Mouse (Mus musculus) liver, embryonic 14.5 days (tissue): ENCODE measurements around the gene Alg12. TPM values are rescaled to one million over a fixed set of nuclear protein-coding genes. Genes with fewer than 3 reads are reported as not detected.
A peak's percentile ranks its signal among the peaks of the same experiment; 100 is the strongest.

Experiments
- ATAC-seq: fragments of 200-750 bp; cut with Nextera tagmentation; 2 replicates; pipeline ENCODE4 v1.8.0; 2017; ENCODE audit warnings: moderate number of reproducible peaks, mild to moderate bottlenecking, moderate library complexity; ENCODE audit not compliant: insufficient read depth
- DNase-seq, 3 experiments: peaks; one replicate each; pipeline ENCODE4 v3.0.0-alpha.2; 2012 to 2013; ENCODE audit warnings: low read depth in 3 of 3, low spot score in 3 of 3
- H3K27ac ChIP-seq: fragments of 300-500 bp; sonication (generic); 2 replicates; pipeline ENCODE4 v1.5.1; 2014; ENCODE audit warnings: moderate library complexity, mild to moderate bottlenecking, control low read depth, inconsistent platforms
- H3K27me3 ChIP-seq: fragments of 300-500 bp; sonication (generic); 2 replicates; pipeline ENCODE4 v1.6.1; 2014; ENCODE audit warnings: mild to moderate bottlenecking, low read length, moderate library complexity; ENCODE audit not compliant: control insufficient read depth, insufficient read depth
- H3K36me3 ChIP-seq: fragments of 300-500 bp; sonication (generic); replicated peaks from 2 replicates; pipeline ENCODE4 v1.6.1; 2014; ENCODE audit warnings: low read depth; ENCODE audit not compliant: control insufficient read depth, insufficient read depth
- H3K4me1 ChIP-seq, 2 experiments: fragments of 200-500 bp in 1 of 2; fragments of 300-500 bp in 1 of 2; sonication (generic) in 1 of 2; replicated peaks; 2 replicates each; pipeline ENCODE4 v1.6.1; 2012 to 2014; ENCODE audit warnings: antibody characterized with exemption in 1 of 2, inconsistent platforms in 1 of 2, low read length in 1 of 2; ENCODE audit not compliant: control insufficient read depth in 2 of 2, insufficient read depth in 2 of 2
- H3K4me2 ChIP-seq: fragments of 300-500 bp; sonication (generic); 2 replicates; pipeline ENCODE4 v1.6.1; 2014; ENCODE audit warnings: low read depth, mild to moderate bottlenecking, control low read depth, moderate library complexity
- H3K4me3 ChIP-seq, 2 experiments: fragments of 200-500 bp in 1 of 2; fragments of 300-500 bp in 1 of 2; sonication (generic) in 1 of 2; 2 replicates each; pipeline ENCODE4 v1.5.1; 2012 to 2014; ENCODE audit warnings: low read depth in 2 of 2, low read length in 2 of 2, mild to moderate bottlenecking in 2 of 2, control low read depth in 1 of 2, inconsistent platforms in 1 of 2, moderate library complexity in 1 of 2; ENCODE audit not compliant: insufficient read depth in 1 of 2
- H3K9ac ChIP-seq: fragments of 300-500 bp; sonication (generic); replicated peaks from 2 replicates; pipeline ENCODE4 v1.6.1; 2014; ENCODE audit warnings: mild to moderate bottlenecking, control low read depth, moderate library complexity
- H3K9me3 ChIP-seq: fragments of 300-500 bp; sonication (generic); 2 replicates; pipeline ENCODE4 v1.6.1; 2016; ENCODE audit warnings: low read length, mixed read lengths; ENCODE audit not compliant: control insufficient read depth
- CTCF ChIP-seq: IDR thresholded peaks from 2 replicates; pipeline ENCODE4 v1.5.1; 2016; ENCODE audit warnings: antibody characterized with exemption, low read depth, control low read depth
- EP300 ChIP-seq: IDR thresholded peaks from 2 replicates; pipeline ENCODE4 v1.6.1; 2016; ENCODE audit warnings: antibody characterized with exemption, low read depth
- WGBS: fragments of 180-500 bp; shearing (Covaris S2); extraction: QIAGEN DNeasy Blood & Tissue Kit; methylation state at CpG from one replicate; pipeline ENCODE4 v1.1.7; 2014; ENCODE audit not compliant: insufficient replicate concordance; 5-methylcytosine and 5-hydroxymethylcytosine counted together
- polyA plus RNA-seq, 2 experiments: library from polyadenylated mRNA; depleted of rRNA in 1 of 2; stranded (reverse) in 1 of 2; unstranded in 1 of 2; fragments of >200 nt; fragmentation: Nextera tagmentation in 1 of 2; extraction: Ambion mirVana in 1 of 2; gene quantifications; 2 replicates each; pipeline versions ENCODE4 v1.2.1 to v1.2.3; 2012 to 2014

Alg12 gene
- polyA plus RNA-seq (2012; rRNA removed) = 4.9 and 5.2 TPM in 2 replicates
- polyA plus RNA-seq (2014; fragmentation: Nextera tagmentation; extraction: Ambion mirVana) = 4.9 and 5.9 TPM in 2 replicates

GRCm38 (mm10) chr15:88819026-88819905, at the start of gene Alg12, which contains the start of gene Creld2:
Gene Alg12 (minus strand): TSS chr15:88819318.
Gene Creld2 (plus strand): TSS chr15:88819646.
- Histone ChIP-seq H3K27me3 (no peaks in the 10 kb centered on the region), H3K9me3 (no peaks in the 10 kb centered on the region), H3K4me2 (peak within 1 kb of the TSS; percentile 94), H3K27ac (peak within 1 kb of the TSS; percentile 50), H3K4me3 (peak within 1 kb of the TSS; percentile 81 to 96), H3K9ac (peak within 1 kb of the TSS; percentile 88), H3K36me3 (peaks cover 2% of the 10 kb centered on the region; the same call in 1 of the 2 replicates), H3K4me1 (peaks cover 7% of the 10 kb centered on the region in 2 experiments; a peak in 3 of 4 replicates)
- DNase-seq (peak; percentile 99), ATAC-seq (peak; percentile 99)
- WGBS = under 1% methylated on average over 87 of the region's 88 CpGs
- TF ChIP-seq CTCF (no peak), EP300 (peak; percentile 74)

DNA sequence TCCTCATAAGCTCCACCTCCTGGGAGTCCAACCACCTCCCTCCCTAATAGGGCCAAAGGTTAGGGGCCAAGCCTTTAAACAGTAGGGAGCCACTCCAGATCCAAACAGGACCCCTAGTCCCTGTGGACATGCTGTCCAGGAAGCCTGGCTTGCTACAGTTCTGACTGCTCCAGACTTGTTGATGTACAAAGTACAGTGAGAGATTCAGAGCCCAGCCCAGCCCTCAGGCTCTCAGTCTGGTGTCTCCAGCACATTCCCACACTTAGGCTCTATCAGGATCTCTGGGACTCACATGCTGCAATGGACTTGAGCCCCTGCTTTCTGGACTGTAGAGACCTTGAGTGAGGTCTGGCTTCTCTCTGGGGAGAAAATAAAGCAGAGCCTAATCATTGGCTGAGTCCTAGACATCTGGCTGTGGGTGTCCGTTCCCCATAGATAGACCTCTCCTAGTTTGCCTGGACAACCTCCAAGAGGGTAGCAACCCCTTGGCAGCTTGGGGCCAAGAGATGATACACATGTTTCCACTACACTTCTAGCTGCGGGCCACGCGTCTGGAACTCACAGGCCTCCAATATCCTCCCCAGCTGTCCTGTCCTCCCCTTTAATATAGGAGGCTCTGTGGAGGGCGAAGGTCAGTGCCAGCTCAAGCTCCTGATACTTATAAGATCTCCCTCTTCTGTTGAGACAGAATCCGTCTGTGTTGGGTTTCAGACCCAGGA, 49.1 kb upstream of the Alg12 start:
- Histone ChIP-seq H3K9ac (no peak overlapping the region), H3K4me2 (no peak overlapping the region), H3K9me3 (no peaks in the 10 kb centered on the region), H3K4me1 (peaks cover 0 to 12% of the 10 kb centered on the region in 2 experiments; a peak in 3 of 4 replicates), H3K27ac (no peak overlapping the region), H3K27me3 (no peaks in the 10 kb centered on the region), H3K4me3 (no peak overlapping the region), H3K36me3 (peaks cover 8% of the 10 kb centered on the region)
- 83% methylated on average over 6 of the region's 6 CpGs for WGBS
- DNase-seq = no peak
- TF ChIP-seq CTCF = no peak
- TF ChIP-seq EP300 = no peak
- ATAC-seq = no peak

- DNase-seq = no peak
- WGBS = 33% methylated on average over 5 of the region's 5 CpGs
- ATAC-seq = no peak
- H3K9me3 ChIP-seq = no peaks in the 10 kb centered on the region
- H3K27ac ChIP-seq = no peak overlapping the region
- no peak overlapping the region for H3K9ac ChIP-seq
- H3K36me3 ChIP-seq = peaks cover 8% of the 10 kb centered on the region
- no peak overlapping the region for H3K4me3 ChIP-seq
- no peak overlapping the region for H3K4me2 ChIP-seq
- H3K27me3 ChIP-seq = no peaks in the 10 kb centered on the region
- peaks cover 5 to 12% of the 10 kb centered on the region in 2 experiments; a peak in 3 of 4 replicates for H3K4me1 ChIP-seq
- no peak for TF ChIP-seq CTCF
- no peak for TF ChIP-seq EP300
These were observed 48.4 kb upstream of the Alg12 start for GRCm38 (mm10) chr15:88867368-88868023.

- H3K27ac ChIP-seq = no peak overlapping the region
- no peak overlapping the region for H3K9ac ChIP-seq
- H3K4me3 ChIP-seq = no peak overlapping the region
- H3K27me3 ChIP-seq = no peaks in the 10 kb centered on the region
- peaks cover 5 to 12% of the 10 kb centered on the region in 2 experiments; a peak in 3 of 4 replicates for H3K4me1 ChIP-seq
- no peak for TF ChIP-seq CTCF
- TF ChIP-seq EP300 = no peak
- H3K4me2 ChIP-seq = no peak overlapping the region
- no peaks in the 10 kb centered on the region for H3K9me3 ChIP-seq
- H3K36me3 ChIP-seq = peaks cover 8% of the 10 kb centered on the region
- no peak for DNase-seq
- 49% methylated on average over 7 of the region's 7 CpGs for WGBS
- ATAC-seq = no peak
These were observed 47.8 kb upstream of the Alg12 start for GRCm38 (mm10) chr15:88866934-88867356.
